Mouse (Mus musculus) heart, embryonic 11.5 days (tissue): ENCODE results near the gene Tead1. TPM values are rescaled to one million over a fixed set of nuclear protein-coding genes. Genes with fewer than 3 reads are reported as not detected.

Source experiments
- ATAC-seq: fragments of 200-750 bp; cut with Nextera tagmentation; replicated peaks from 2 replicates; pipeline ENCODE4 v1.8.0; 2017; ENCODE audit warnings: moderate library complexity; ENCODE audit not compliant: insufficient number of reproducible peaks, low FRiP score, low TSS enrichment
- H3K27ac ChIP-seq: fragments of 300-500 bp; sonication (generic); 2 replicates; pipeline ENCODE4 v1.5.1; 2014; ENCODE audit warnings: mild to moderate bottlenecking, low read depth, low read length
- H3K27me3 ChIP-seq: fragments of 300-500 bp; sonication (generic); 2 replicates; pipeline ENCODE4 v1.6.1; 2014; ENCODE audit warnings: mild to moderate bottlenecking, low read length, mixed read lengths; ENCODE audit not compliant: control insufficient read depth, insufficient read depth
- H3K36me3 ChIP-seq: fragments of 300-500 bp; sonication (generic); 2 replicates; pipeline ENCODE4 v1.6.1; 2014; ENCODE audit warnings: mild to moderate bottlenecking, low read length, moderate library complexity, mixed read lengths; ENCODE audit not compliant: control insufficient read depth, insufficient read depth
- H3K4me1 ChIP-seq: fragments of 300-500 bp; sonication (generic); 2 replicates; pipeline ENCODE4 v1.6.1; 2014; ENCODE audit warnings: low read length; ENCODE audit not compliant: control insufficient read depth, insufficient read depth
- H3K4me2 ChIP-seq: fragments of 300-500 bp; sonication (generic); 2 replicates; pipeline ENCODE4 v1.6.1; 2014; ENCODE audit warnings: mild to moderate bottlenecking, moderate library complexity
- H3K4me3 ChIP-seq: fragments of 300-500 bp; sonication (generic); 2 replicates; pipeline ENCODE4 v1.5.1; 2014; ENCODE audit warnings: low read depth, low read length
- H3K9ac ChIP-seq: fragments of 300-500 bp; sonication (generic); 2 replicates; pipeline ENCODE4 v1.6.1; 2014; ENCODE audit warnings: mild to moderate bottlenecking, low read depth, low read length, moderate library complexity
- H3K9me3 ChIP-seq: fragments of 300-500 bp; sonication (generic); replicated peaks from 2 replicates; pipeline ENCODE4 v1.6.1; 2016; ENCODE audit warnings: low read length; ENCODE audit not compliant: control insufficient read depth
- WGBS: fragments of 180-500 bp; shearing (Covaris S2); extraction: QIAGEN DNeasy Blood & Tissue Kit; methylation state at CpG from one replicate; pipeline ENCODE4 v1.1.7; 2014; ENCODE audit not compliant: insufficient replicate concordance; 5-methylcytosine and 5-hydroxymethylcytosine counted together
- polyA plus RNA-seq: library from polyadenylated mRNA; unstranded; fragments of >200 nt; fragmentation: Nextera tagmentation; extraction: Ambion mirVana; gene quantifications from 2 replicates; pipeline ENCODE4 v1.2.1, GENCODE M21; 2014

The Tead1 gene
- polyA plus RNA-seq, 1 experiment from 2014 or later = 35.5 TPM

- no peaks in the 10 kb centered on the region for H3K9me3 ChIP-seq
- no peaks in the 10 kb centered on the region for H3K27me3 ChIP-seq
- no peak overlapping the region for H3K4me3 ChIP-seq
- no peak for ATAC-seq
- H3K4me1 ChIP-seq = peaks cover 38% of the 10 kb centered on the region
- WGBS = 79% methylated on average over 3 of the region's 3 CpGs
- H3K36me3 ChIP-seq = peaks cover 2% of the 10 kb centered on the region; the same call in 1 of the 2 replicates
- H3K9ac ChIP-seq = no peak overlapping the region
- H3K27ac ChIP-seq = no peak overlapping the region
- H3K4me2 ChIP-seq = no peak overlapping the region
Observed at GRCm38 (mm10) chr7:112747187-112747586, 68.1 kb downstream of the Tead1 start.

- H3K27ac ChIP-seq = no peak overlapping the region
- H3K4me3 ChIP-seq = no peak overlapping the region
- H3K36me3 ChIP-seq = peaks cover 2% of the 10 kb centered on the region; the same call in 1 of the 2 replicates
- no peaks in the 10 kb centered on the region for H3K9me3 ChIP-seq
- no peak overlapping the region for H3K4me2 ChIP-seq
- 94% methylated on average over 3 of the region's 3 CpGs for WGBS
- no peaks in the 10 kb centered on the region for H3K27me3 ChIP-seq
- H3K4me1 ChIP-seq = peaks cover 40% of the 10 kb centered on the region
- H3K9ac ChIP-seq = no peak overlapping the region
- no peak for ATAC-seq
Observed at GRCm38 (mm10) chr7:112747836-112748235, 68.7 kb downstream of the Tead1 start.

DNA sequence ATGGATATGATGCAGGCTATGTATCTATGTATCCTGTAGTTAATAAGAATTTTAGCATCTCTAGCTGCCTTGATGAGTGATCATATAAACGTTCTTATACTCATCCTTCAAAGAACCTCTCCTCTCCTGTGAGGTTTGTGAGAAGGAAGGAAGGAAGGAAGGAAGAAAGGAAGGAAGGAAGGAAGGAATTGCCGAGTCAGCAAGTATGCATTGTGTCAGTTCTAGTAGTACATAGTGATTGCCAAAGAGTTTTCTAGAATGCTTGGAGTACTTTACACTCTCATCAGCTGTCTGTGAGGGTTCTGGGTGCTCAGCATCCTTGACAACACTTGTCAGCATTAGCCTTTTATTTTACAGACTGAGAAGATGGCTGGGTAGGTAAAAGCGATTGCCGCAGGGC lies 69.2 kb downstream of the Tead1 start:
- H3K27ac ChIP-seq = no peak overlapping the region
- ATAC-seq = no peak
- no peaks in the 10 kb centered on the region for H3K27me3 ChIP-seq
- no peaks in the 10 kb centered on the region for H3K9me3 ChIP-seq
- peaks cover 2% of the 10 kb centered on the region; the same call in 1 of the 2 replicates for H3K36me3 ChIP-seq
- WGBS = 79% methylated on average over 4 of the region's 4 CpGs
- no peak overlapping the region for H3K4me2 ChIP-seq
- H3K4me3 ChIP-seq = no peak overlapping the region
- peaks cover 40% of the 10 kb centered on the region for H3K4me1 ChIP-seq
- H3K9ac ChIP-seq = no peak overlapping the region

DNA sequence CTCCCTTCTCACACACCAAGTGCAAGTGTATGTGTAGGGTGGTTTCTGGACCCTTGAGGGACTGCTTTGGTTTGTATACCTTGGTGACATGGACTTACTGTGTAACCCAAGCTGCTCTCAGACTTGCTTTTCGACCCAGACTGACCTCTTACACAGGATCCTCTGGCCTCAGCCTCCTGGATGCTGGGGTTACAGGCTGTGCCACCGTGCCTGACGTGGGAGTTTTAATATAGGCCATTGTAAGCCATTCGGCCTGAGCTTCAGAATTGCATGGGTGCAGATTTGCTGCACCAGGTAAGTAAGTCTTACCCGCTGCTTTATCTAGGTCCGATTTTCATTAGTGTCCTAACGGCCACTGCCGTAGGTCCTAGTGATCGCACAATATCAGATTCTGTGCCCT lies 71.0 kb downstream of the Tead1 start:
- 88% methylated on average over 9 of the region's 9 CpGs for whole genome bisulfite sequencing
- Histone ChIP-seq H3K27me3 (no peaks in the 10 kb centered on the region), H3K9me3 (no peaks in the 10 kb centered on the region), H3K4me3 (no peak overlapping the region), H3K9ac (no peak overlapping the region), H3K4me1 (peaks cover 38% of the 10 kb centered on the region), H3K4me2 (no peak overlapping the region), H3K27ac (no peak overlapping the region), H3K36me3 (peaks cover 2% of the 10 kb centered on the region; the same call in 1 of the 2 replicates)
- no peak for ATAC-seq

DNA sequence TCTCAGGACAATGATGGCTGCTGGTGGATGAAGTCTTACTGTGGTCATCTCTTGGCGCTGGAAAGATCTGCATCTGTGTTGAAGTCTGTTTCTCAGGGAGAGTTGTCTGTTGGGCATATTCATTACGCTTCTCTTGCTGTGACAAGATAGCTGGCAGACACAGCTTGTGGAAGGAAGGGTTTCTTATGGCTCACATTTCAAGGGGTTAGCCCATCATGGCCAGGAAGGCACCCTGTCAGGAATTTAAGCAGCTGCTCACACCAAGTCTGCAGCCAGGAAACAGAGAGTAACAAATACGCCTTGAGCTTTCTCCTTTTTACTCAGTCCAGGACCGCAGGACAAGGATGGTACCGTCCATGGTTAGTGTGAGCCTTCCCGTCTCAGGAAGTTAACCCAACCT lies 73.2 kb downstream of the Tead1 start:
- H3K4me2 ChIP-seq = no peak overlapping the region
- peaks cover 2% of the 10 kb centered on the region; the same call in 1 of the 2 replicates for H3K36me3 ChIP-seq
- no peaks in the 10 kb centered on the region for H3K27me3 ChIP-seq
- WGBS = 76% methylated on average over 6 of the region's 6 CpGs
- H3K27ac ChIP-seq = peak overlapping the region; percentile 84
- no peaks in the 10 kb centered on the region for H3K9me3 ChIP-seq
- no peak for ATAC-seq
- no peak overlapping the region for H3K4me3 ChIP-seq
- H3K9ac ChIP-seq = no peak overlapping the region
- H3K4me1 ChIP-seq = peaks cover 44% of the 10 kb centered on the region

DNA sequence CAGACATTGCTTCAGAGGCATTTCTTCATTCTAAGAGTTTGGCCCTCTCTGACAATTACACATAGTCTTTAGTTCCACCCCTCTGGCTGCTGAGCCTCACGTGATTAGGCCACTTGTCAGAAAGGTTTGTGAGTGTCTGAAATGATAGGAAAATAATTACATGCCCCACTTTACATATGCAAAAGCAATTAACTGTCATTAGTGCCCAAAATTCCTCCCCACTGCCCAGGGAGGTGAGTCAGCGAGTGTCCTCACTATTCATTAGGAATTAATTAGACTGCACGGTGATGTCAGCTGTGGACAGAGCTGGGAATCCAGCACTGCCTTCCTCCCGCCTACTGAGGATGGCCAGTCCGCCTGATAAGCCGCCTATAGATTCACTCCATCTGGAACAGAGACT lies 74.2 kb downstream of the Tead1 start:
- peak overlapping the region; percentile 84 for H3K27ac ChIP-seq
- no peak overlapping the region for H3K4me3 ChIP-seq
- H3K9me3 ChIP-seq = no peaks in the 10 kb centered on the region
- no peaks in the 10 kb centered on the region for H3K27me3 ChIP-seq
- peaks cover 54% of the 10 kb centered on the region for H3K4me1 ChIP-seq
- ATAC-seq = no peak
- WGBS = 33% methylated on average over 6 of the region's 6 CpGs
- H3K36me3 ChIP-seq = peaks cover 2% of the 10 kb centered on the region; the same call in 1 of the 2 replicates
- H3K9ac ChIP-seq = no peak overlapping the region
- peak overlapping the region; percentile 25 for H3K4me2 ChIP-seq

- ATAC-seq = no peak
- WGBS = 31% methylated on average over 23 of the region's 23 CpGs
- no peaks in the 10 kb centered on the region for H3K27me3 ChIP-seq
- H3K4me3 ChIP-seq = no peak overlapping the region
- H3K36me3 ChIP-seq = no peaks in the 10 kb centered on the region
- H3K27ac ChIP-seq = peak overlapping the region; percentile 22
- no peak overlapping the region for H3K9ac ChIP-seq
- H3K4me1 ChIP-seq = peaks cover 85% of the 10 kb centered on the region
- H3K4me2 ChIP-seq = 0 out of 2 replicates have a peak overlapping the region, but pooled peaks have one; percentile 11
- H3K9me3 ChIP-seq = no peaks in the 10 kb centered on the region
Observed at GRCm38 (mm10) chr7:112759359-112759975, 80.3 kb downstream of the Tead1 start.

DNA sequence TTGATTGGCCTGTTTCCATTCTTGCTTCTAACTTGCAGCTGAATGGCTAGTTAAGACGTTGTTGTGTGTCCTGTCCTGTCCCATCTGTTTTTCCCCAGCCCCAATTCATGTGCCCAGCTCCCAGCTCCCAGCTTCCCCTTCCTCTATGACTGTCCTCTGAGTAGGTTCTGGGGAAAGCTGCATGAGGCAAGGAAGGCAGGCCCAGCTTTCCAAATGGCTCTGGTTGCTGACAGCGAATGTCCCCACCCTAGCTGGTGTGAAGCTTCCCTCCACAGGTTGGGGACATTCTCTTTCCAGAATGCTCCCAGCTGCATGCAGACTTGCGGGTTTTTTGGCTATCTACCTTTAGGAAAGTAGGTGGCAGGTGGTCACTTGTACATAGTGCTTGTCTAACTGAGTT lies 81.2 kb downstream of the Tead1 start:
- Histone ChIP-seq H3K9ac (no peak overlapping the region), H3K4me1 (peaks cover 82% of the 10 kb centered on the region)

DNA sequence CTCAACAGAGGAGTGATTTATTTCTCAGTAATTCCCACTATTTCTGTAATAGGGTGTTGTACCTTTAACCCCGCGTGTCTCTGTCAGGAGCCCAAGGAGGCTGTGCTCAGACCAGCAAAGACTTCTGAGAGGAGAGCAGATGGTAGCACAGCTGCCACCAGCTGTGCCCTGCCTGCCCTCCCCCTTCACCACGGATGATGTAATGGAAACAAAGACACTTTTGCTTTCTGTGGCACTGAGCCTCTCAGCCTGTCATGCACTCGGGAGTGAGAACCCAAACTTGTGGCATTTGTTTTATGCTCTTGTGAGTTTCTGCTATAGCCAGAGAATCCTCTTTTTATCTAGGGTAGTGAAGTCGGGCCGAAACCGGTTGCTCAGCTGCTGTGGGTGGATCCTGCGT lies 81.7 kb downstream of the Tead1 start:
- 49% methylated on average over 8 of the region's 8 CpGs for WGBS
- peaks cover 80% of the 10 kb centered on the region for H3K4me1 ChIP-seq

More for the DNA sequence above, 81.2 kb downstream of the Tead1 start:
- 60% methylated on average over 3 of the region's 3 CpGs for WGBS
- no peaks in the 10 kb centered on the region for H3K27me3 ChIP-seq
- no peaks in the 10 kb centered on the region for H3K9me3 ChIP-seq
- no peak overlapping the region for H3K4me2 ChIP-seq
- no peak overlapping the region for H3K4me3 ChIP-seq
- no peak for ATAC-seq
- peak overlapping the region; percentile 22 for H3K27ac ChIP-seq
- no peaks in the 10 kb centered on the region for H3K36me3 ChIP-seq

More for the DNA sequence above, 81.7 kb downstream of the Tead1 start:
- H3K4me3 ChIP-seq = no peak overlapping the region
- no peak overlapping the region for H3K9ac ChIP-seq
- no peaks in the 10 kb centered on the region for H3K36me3 ChIP-seq
- ATAC-seq = no peak
- H3K27ac ChIP-seq = peak overlapping the region; percentile 22
- H3K4me2 ChIP-seq = peak overlapping the region; percentile 21
- no peaks in the 10 kb centered on the region for H3K27me3 ChIP-seq
- no peaks in the 10 kb centered on the region for H3K9me3 ChIP-seq
